Mouse (Mus musculus) heart, adult 2 months (tissue): ENCODE measurements around the gene Csrp1.

Source experiments
- EP300 ChIP-seq: fragments of 200-500 bp; IDR thresholded peaks from 2 replicates; pipeline ENCODE4 v1.6.1; 2011; ENCODE audit warnings: low read depth, low read length, control low read depth; ENCODE audit not compliant: insufficient read depth
- POLR2A ChIP-seq: fragments of 200-500 bp; IDR thresholded peaks from 2 replicates; pipeline ENCODE4 v1.6.1; 2011; ENCODE audit warnings: mild to moderate bottlenecking, low read depth, low read length, control low read depth; ENCODE audit not compliant: insufficient read depth

GRCm38 (mm10) chr1:135672374-135672773 is 47.5 kb upstream of the Csrp1 start:
- no peak for TF ChIP-seq POLR2A
- TF ChIP-seq EP300 = no peak
